Mouse (Mus musculus) cerebral cortex, adult 2 months (tissue): ENCODE measurements around the gene Zan.

Experiments
- WGBS: fragments of 180-500 bp; shearing (Covaris S2); methylation state at CpG from one replicate; pipeline ENCODE4 v1.1.7; 2018; 5-methylcytosine and 5-hydroxymethylcytosine counted together

Zan gene

GRCm38 (mm10) chr5:137411235-137411634 is 65.6 kb downstream of the Zan start:
- WGBS = 80% methylated on average over 8 of the region's 8 CpGs

- 96% methylated on average over 3 of the region's 3 CpGs for WGBS
Measured at GRCm38 (mm10) chr5:137410549-137410948, 66.3 kb downstream of the Zan start.

GRCm38 (mm10) chr5:137410066-137410465 is 66.8 kb downstream of the Zan start:
- 80% methylated on average over 3 of the region's 3 CpGs for WGBS

GRCm38 (mm10) chr5:137409451-137409850 is 67.4 kb downstream of the Zan start:
- WGBS = 43% methylated on average over 6 of the region's 6 CpGs

- WGBS = 85% methylated on average over 2 of the region's 2 CpGs
Measured at GRCm38 (mm10) chr5:137404081-137404480, 72.8 kb downstream of the Zan start.

GRCm38 (mm10) chr5:137394456-137394855 is 82.4 kb downstream of the Zan start:
- WGBS = 60% methylated on average over 7 of the region's 7 CpGs

- 88% methylated on average over 8 of the region's 8 CpGs for WGBS
Measured at GRCm38 (mm10) chr5:137391641-137392040, 85.2 kb downstream of the Zan start.

GRCm38 (mm10) chr5:137386712-137387111 is 90.2 kb downstream of the Zan start:
- 87% methylated on average over 7 of the region's 7 CpGs for WGBS

- 82% methylated on average over 7 of the region's 7 CpGs for WGBS
Measured at GRCm38 (mm10) chr5:137383441-137383840, 93.4 kb downstream of the Zan start.

- WGBS = 58% methylated on average over 4 of the region's 4 CpGs
Measured at GRCm38 (mm10) chr5:137381152-137381551, 95.7 kb downstream of the Zan start.

- WGBS = 46% methylated on average over 11 of the region's 15 CpGs
Measured at GRCm38 (mm10) chr5:137377603-137378002, 99.3 kb downstream of the Zan start.

- WGBS = 42% methylated on average over 10 of the region's 11 CpGs
Measured at GRCm38 (mm10) chr5:137377176-137377575, 99.7 kb downstream of the Zan start.

- 52% methylated on average over 9 of the region's 9 CpGs for WGBS
Measured at GRCm38 (mm10) chr5:137376722-137377121, 100.1 kb downstream of the Zan start.

GRCm38 (mm10) chr5:137376198-137376597 is 100.7 kb downstream of the Zan start:
- WGBS = 43% methylated on average over 7 of the region's 7 CpGs

- 49% methylated on average over 2 of the region's 2 CpGs for WGBS
Measured at GRCm38 (mm10) chr5:137375627-137376026, 101.2 kb downstream of the Zan start.

GRCm38 (mm10) chr5:137374521-137375080 is 102.3 kb downstream of the Zan start:
- WGBS = 89% methylated on average over 4 of the region's 4 CpGs

- 79% methylated on average over 12 of the region's 12 CpGs for WGBS
Measured at GRCm38 (mm10) chr5:137373371-137373950, 103.4 kb downstream of the Zan start.

- WGBS = 95% methylated on average over 10 of the region's 11 CpGs
Measured at GRCm38 (mm10) chr5:137369665-137370064, 107.2 kb downstream of the Zan start.

- WGBS = 52% methylated on average over 7 of the region's 7 CpGs
Measured at GRCm38 (mm10) chr5:137358382-137358781, 118.5 kb downstream of the Zan start.

GRCm38 (mm10) chr5:137354091-137354490 is 122.8 kb downstream of the Zan start:
- 88% methylated on average over 17 of the region's 17 CpGs for WGBS

- WGBS = 50% methylated on average over 16 of the region's 16 CpGs
Measured at GRCm38 (mm10) chr5:137352011-137352975, 124.6 kb downstream of the Zan start.

- WGBS = 51% methylated on average over 4 of the region's 4 CpGs
Measured at GRCm38 (mm10) chr5:137351394-137351793, 125.5 kb downstream of the Zan start.

GRCm38 (mm10) chr5:137351058-137351380 is 125.8 kb downstream of the Zan start:
- 36% methylated on average over 8 of the region's 8 CpGs for WGBS
